Mouse (Mus musculus) myocyte (in vitro differentiated cells): Measurements from ENCODE around the gene Gm14685.
"Not testable (repeated sequence)": the region's sequence is repeated elsewhere in the genome, so short reads cannot be mapped to it uniquely, and the experiment has no call there.

Source experiments
- E2F4 ChIP-seq: IDR thresholded peaks from one replicate; pipeline ENCODE4 v1.6.1; 2011; ENCODE audit warnings: mild to moderate bottlenecking, control low read depth, moderate library complexity; ENCODE audit not compliant: insufficient read depth
- MAX ChIP-seq: IDR thresholded peaks from one replicate; pipeline ENCODE4 v1.6.1; 2011; ENCODE audit warnings: low read depth, mild to moderate bottlenecking, control low read depth
- POLR2A ChIP-seq: IDR thresholded peaks from one replicate; pipeline ENCODE4 v1.6.1; 2011; ENCODE audit warnings: low read depth, mild to moderate bottlenecking, control low read depth, moderate library complexity; ENCODE audit not compliant: insufficient read length
- POLR2AphosphoS2 ChIP-seq: IDR thresholded peaks from one replicate; pipeline ENCODE4 v1.6.1; 2011; ENCODE audit warnings: low read depth, control low read depth; ENCODE audit not compliant: insufficient read length
- TCF3 ChIP-seq: IDR thresholded peaks from one replicate; pipeline ENCODE4 v1.6.1; 2011; ENCODE audit warnings: low read depth, control low read depth; ENCODE audit not compliant: insufficient read length

- TF ChIP-seq POLR2A, TCF3, MAX, E2F4, POLR2AphosphoS2: not testable (repeated sequence)
These were observed 26.4 kb downstream of the Gm14685 start for GRCm38 (mm10) chrX:73143218-73143618.
